Mouse (Mus musculus): Measurements from ENCODE around the gene Sumo2.
"Not testable (repeated sequence)": the region's sequence is repeated elsewhere in the genome, so short reads cannot be mapped to it uniquely, and the experiment has no call there.

Sumo2 gene

DNA sequence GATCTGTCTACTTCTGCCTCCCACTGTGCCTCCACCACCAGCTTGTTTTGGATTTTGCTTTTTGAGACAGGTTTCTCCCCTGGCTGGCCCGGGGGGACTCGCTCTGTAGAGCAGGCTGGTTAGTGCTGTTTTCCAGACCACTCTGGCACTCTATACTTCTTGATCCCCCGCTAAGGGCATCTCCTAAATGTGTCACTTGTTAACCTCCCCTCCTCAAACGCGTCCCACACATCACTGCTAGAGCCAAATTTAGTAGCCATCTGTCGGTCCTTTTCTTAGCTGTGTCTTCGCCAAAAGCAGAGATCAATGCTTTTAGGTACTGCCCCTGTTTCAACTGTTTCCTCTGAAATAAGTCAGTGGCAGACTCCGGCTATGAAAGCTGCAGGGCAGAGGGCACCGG is 17.4 kb downstream of the Sumo2 start:
- no peak for DNase-seq

GRCm38 (mm10) chr11:115516942-115517341 is 19.1 kb downstream of the Sumo2 start:
- DNase-seq, result no peak

DNA sequence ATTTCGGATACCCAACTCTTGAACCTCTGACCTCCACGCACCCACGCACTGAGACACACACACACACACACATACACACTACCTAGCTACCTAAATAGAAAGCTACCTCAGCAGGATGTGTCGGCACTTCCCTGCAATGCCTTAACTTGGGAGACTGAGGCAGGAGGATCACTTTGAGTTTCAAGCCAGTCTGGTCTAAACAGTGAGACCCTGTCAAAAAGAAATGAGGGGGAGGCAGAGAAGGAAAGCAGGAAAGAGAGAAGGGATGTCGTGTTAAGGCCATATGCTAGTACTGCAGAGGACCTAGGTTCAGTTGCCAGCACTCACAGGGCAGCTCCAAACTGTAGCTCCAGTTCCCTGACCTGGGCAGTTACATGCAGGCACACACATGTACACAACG is 21.1 kb downstream of the Sumo2 start:
- no peak for DNase-seq

DNA sequence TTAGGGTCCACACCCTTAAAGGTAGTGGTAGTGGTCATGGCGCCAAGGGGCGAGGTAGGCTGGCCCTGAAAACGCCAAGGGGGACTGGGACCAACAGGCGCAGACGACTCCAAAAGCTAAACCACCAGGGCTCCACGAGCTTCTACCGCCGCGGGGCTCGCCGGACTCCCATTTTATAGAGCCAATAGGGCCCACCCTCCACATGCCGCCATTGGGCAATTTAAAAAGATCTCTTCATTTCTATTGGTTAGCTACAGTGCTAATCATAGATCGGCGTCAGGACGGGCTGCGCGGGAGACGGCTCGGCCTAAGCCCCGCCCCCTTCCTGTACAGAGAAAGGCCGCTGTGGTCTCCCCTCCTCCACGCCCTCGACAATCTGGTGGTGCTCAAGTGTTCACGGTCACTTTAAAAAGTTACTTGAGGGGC is 21.8 kb downstream of the Sumo2 start, which contains the start of gene Jpt1:
TSS of gene Jpt1 (minus strand) at position 150 of the 426 bp plus-strand sequence.
- peak; percentile 97 for DNase-seq

DNA sequence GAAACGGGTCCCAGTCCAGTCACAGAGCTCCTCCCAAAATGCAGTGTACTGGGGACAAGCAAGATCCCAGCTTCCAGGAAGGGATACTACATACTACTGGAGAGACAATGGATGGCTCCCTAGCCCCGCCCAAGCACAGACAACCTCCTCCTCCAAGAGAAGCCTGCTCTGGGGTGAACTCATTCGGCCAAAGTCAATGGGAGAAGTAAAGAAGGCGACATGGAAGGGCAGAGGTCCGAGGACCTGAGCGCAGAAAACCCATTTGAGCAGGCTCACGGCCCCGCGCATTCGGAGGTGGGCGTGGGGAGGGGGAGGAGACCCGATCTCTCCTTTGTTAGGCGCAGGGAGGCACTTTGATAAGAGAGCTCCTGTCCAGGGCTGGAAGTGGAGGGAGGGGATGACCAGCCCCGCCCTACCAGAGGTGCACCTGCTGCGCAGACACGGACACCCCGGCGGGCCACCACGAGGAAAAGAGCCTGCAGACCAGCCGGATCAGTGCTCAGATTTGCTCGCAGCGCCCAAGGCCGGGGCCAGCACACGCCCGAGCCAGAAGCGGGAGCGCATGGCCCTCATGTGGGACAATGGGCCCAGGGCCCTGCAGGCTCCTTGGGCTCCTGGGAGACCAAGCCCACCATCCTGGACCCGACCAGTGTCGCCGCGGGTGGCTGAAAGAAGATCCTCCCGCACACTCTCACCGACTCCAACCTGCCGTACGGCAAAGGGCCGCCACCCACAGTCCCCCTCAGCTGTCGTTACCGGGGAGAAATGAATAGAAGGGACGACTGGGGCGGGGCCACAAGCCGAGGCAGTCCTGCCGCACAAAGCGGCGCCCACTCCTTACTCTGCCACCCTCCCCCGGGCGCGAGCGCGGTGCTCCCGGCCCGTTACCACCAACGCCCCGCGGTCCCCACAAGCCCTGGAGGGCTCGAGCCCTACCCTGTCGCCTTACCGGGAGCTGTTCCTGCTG is 22.5 kb downstream of the Sumo2 start:
- DNase-seq, result peak; percentile 73

DNA sequence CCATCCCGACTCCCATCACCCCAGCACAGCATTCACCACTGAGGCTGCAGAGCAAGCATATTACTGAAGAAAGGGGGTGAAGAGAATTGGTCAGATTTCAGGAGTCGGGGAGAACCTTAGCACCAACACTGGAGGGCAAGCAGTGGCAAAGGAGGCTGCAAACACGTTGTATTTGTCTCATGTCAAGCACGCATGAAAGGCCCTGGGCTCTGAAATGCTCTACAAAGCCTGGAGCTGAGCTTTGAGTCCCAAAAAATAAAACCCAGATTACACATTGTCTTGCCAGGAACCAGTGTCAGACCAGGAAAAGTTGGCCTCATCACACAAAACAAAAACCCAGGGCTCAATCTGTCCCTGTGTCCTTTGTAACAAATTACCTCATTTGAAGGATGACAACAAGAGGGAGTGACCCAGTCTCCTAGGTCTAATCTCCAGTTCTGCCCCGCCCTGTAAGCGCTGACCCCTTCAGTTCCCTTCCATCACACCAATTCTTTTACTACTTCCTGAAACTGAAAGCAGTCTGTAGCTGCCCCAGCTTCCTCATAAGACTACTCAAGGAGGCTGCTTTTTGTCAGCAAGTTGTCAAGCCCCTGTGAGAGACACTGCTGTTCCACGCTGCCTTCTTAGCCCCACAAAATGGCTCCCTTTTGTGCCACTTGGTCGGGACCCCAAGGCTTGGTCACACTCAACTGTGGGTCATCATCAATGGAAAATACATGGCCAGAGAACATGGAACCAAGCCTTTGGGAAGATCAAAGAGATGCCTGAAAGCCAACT is 23.5 kb downstream of the Sumo2 start:
- DNase-seq, result peak; percentile 63

GRCm38 (mm10) chr11:115512004-115512403 is 24.1 kb downstream of the Sumo2 start:
- no peak for DNase-seq

GRCm38 (mm10) chr11:115511121-115511520 is 25.0 kb downstream of the Sumo2 start:
- DNase-seq, result no peak

GRCm38 (mm10) chr11:115510507-115510888 is 25.6 kb downstream of the Sumo2 start:
- no peak for DNase-seq

DNA sequence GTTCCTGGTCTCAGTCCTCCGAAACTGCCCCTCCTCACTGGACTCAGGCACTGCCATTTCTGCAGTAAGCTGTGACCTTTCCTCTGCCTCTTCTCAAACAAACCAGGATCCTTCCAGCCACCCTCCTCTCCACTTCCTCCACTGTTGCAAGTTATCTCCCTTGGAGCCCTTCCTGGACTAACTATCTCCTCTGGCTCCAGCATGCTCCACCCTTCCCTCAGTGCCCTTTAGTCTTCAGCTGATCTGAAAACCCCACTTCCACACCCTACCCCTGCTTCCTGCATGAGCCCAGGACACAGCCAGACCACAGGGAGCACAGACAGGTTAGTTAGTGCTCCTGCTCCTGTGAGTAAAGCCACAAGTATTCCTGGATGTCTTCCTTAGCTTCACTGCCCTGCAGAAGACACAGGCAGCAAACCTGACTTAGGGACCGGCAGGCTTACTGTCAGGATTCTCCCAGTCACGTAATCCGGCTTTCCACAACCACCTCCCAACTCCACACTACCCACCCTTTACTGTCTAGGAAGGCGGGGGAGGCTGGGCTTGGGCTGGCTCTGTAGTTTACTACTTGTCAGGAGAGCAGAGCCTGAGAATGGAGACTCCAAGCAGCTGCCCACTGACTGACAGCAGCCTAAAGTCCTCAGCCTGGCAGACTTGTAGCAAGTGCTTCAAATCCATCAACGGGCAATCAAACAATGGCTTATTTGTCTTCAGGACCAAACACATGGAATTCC is 26.1 kb downstream of the Sumo2 start:
- DNase-seq, result peak; percentile 22

DNA sequence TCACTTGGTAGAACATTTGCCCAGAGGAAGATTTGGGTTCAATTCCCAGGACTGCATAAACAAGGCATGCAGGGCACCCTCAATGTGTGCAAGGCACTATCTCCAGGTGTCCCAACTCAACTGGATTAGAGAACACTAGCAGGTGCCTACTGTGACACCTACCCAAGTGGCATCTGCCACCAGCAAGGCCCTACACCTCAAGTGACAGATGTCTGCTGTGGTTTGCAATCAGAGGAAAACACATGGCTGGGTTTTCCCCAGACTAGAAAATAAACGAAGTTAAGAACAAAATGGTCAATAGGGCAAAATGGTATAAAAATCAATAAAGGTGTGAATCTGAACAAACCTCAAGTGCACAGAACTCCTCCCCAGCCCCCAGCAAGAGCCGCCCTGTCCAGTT is 28.0 kb downstream of the Sumo2 start:
- no peak for DNase-seq

- no peak for DNase-seq
These were observed 29.5 kb downstream of the Sumo2 start for GRCm38 (mm10) chr11:115506586-115506985.

- no peak for DNase-seq
These were observed 33.4 kb downstream of the Sumo2 start for GRCm38 (mm10) chr11:115502636-115503035.

DNA sequence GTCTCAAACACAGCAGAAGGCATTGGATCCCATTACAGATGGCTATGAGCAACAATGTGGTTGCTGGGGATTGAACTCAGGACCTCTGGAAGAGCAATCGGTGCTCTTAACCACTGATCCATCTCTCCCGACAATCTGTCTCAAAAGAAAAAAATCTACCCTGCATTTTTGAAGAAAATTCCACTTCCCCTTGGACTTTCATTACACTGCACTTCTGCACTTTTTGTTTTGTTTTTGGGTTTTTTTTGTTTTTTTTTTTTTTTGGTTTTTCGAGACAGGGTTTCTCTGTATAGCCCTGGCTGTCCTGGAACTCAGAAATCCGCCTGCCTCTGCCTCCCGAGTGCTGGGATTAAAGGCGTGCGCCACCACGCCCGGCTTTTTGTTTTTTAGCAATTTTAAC is 39.5 kb downstream of the Sumo2 start:
- DNase-seq, result not testable (repeated sequence)

- DNase-seq, result no peak
These were observed 43.7 kb downstream of the Sumo2 start for GRCm38 (mm10) chr11:115492387-115492786.

- DNase-seq, result peak; percentile 88
These were observed 44.6 kb downstream of the Sumo2 start, which contains the start of gene Nt5c for GRCm38 (mm10) chr11:115491356-115492083. Nt5c (minus strand) TSS chr11:115491862.

DNA sequence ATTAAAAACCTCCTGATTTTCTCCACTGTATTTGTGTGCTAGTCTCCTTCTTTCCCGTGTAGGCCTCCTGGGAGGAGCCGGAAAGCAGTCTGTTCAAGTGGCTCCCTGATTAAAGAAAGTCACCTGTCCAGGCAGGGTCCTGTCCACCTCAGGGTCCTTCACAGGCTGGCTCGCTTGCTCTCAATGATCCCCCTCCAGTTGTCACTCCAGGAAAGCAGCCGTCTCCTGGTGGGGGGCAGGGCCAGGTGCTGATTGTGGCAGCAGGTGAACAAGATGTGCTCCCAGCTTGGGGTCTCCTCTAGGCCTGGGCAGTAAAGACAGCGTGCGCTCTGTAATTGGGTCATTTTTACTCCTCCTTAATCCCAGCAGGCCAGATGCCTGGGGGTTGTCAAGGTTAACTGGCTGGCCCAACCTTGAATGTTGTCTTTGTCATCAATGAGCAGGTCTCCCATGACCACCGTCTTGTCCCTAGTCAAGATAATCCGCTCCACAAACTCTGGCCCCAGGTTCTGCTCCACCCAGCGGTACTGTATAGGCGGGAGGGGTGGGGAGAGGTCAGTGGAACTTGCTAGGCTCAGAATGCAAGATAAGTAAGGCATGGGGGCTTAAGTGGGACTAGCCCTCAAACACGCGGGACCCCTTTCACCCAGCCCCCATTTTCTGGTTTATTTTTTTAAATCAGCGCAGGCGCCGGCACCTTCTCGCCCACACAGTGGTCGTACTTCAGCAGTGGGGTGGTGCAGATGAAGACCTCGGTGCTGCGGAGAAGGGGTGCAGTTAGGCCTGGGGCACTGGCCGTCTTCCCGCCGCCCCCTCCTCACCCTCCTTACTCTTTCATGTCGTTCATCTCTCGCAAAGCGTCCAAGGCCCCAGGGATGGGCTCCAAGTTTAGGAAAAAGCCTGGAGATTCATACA is 45.4 kb downstream of the Sumo2 start:
- DNase-seq, result no peak

DNA sequence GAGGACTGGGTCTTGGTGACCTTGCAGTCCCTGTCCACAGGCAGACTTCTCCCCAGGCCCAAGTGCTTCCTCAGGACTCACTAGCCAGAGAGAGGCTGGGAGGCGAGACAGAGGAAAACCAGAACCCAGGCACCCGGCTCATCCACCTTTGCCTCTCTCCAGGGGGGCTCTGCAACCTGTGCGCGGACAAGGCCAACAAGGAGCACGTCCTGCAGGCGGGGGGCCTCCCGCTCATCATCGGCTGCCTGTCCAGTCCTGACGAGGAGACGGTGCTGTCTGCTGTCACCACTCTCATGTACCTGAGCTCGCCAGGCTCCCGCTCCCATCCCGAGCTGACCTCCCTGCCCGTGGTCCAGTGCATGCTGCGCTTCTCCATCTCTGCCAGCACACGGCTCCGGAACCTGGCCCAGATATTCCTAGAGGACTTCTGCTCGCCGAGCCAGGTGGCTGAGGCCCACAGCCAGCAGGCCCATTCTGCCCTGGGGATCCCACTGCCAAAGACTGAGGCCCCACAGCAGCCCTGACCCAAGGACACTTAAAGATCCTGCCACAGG is 47.4 kb downstream of the Sumo2 start:
- no peak for DNase-seq

GRCm38 (mm10) chr11:115485155-115485554 is 50.9 kb downstream of the Sumo2 start:
- DNase-seq, result no peak

GRCm38 (mm10) chr11:115483726-115484125 is 52.4 kb downstream of the Sumo2 start:
- DNase-seq, result peak; percentile 78

GRCm38 (mm10) chr11:115483278-115483677 is 52.8 kb downstream of the Sumo2 start:
- no peak for DNase-seq
